Mouse (Mus musculus) CH12.LX (cell line): ENCODE measurements around the gene Ick. TPM values are rescaled to one million over a fixed set of nuclear protein-coding genes. Genes with fewer than 3 reads are reported as not detected.
"Not testable (repeated sequence)": the region's sequence is repeated elsewhere in the genome, so short reads cannot be mapped to it uniquely, and the experiment has no call there.

ENCODE experiments used
- DNase-seq: peaks from one replicate; pipeline ENCODE4 v3.0.0-alpha.2; 2013; ENCODE audit errors: extremely low read depth
- H3K27ac ChIP-seq: 2 replicates; pipeline ENCODE4 v1.5.1; 2012; ENCODE audit warnings: low read depth, mild to moderate bottlenecking, control low read depth, moderate library complexity; ENCODE audit not compliant: insufficient read depth
- H3K27me3 ChIP-seq: replicated peaks from 2 replicates; pipeline ENCODE3; 2012; ENCODE audit warnings: inconsistent platforms
- H3K36me3 ChIP-seq, 2 experiments: replicated peaks in 1 of 2; 2 replicates each; pipeline versions ENCODE3 to v1.6.1; 2012; ENCODE audit warnings: inconsistent platforms in 1 of 2, low read length in 1 of 2, mild to moderate bottlenecking in 1 of 2, mixed read lengths in 1 of 2, moderate library complexity in 1 of 2; ENCODE audit not compliant: control insufficient read depth in 1 of 2, insufficient read depth in 1 of 2
- H3K4me1 ChIP-seq, 2 experiments: 2 replicates each; pipeline ENCODE4 v1.6.1; 2012; ENCODE audit warnings: inconsistent platforms in 1 of 2, moderate library complexity in 1 of 2; ENCODE audit not compliant: insufficient read depth in 2 of 2, control insufficient read depth in 1 of 2
- H3K4me2 ChIP-seq: 2 replicates; pipeline ENCODE4 v1.6.1; 2012; ENCODE audit warnings: low read depth, mild to moderate bottlenecking, control low read depth; ENCODE audit not compliant: poor library complexity, insufficient read depth, severe bottlenecking
- H3K4me3 ChIP-seq, 3 experiments: fragments of 150-350 bp in 1 of 3; sonication (generic) in 1 of 3; replicated peaks in 1 of 3; 2 replicates each; pipeline versions ENCODE3 to v1.5.1; 2011 to 2012; ENCODE audit warnings: low read depth in 2 of 3, low read length in 2 of 3, mild to moderate bottlenecking in 2 of 3, moderate library complexity in 2 of 3, control low read depth in 1 of 3, improper control_type of control experiment in 1 of 3, inconsistent platforms in 1 of 3, mixed read lengths in 1 of 3; ENCODE audit not compliant: poor library complexity in 1 of 3
- H3K79me2 ChIP-seq: replicated peaks from 2 replicates; pipeline ENCODE4 v1.6.1; 2012; ENCODE audit warnings: mild to moderate bottlenecking, moderate library complexity; ENCODE audit not compliant: control insufficient read depth, poor library complexity, insufficient read depth, severe bottlenecking; ENCODE audit errors: extremely low read depth
- H3K9ac ChIP-seq: 2 replicates; pipeline ENCODE4 v1.6.1; 2012; ENCODE audit warnings: low read depth, mild to moderate bottlenecking, control low read depth, moderate library complexity; ENCODE audit not compliant: insufficient read depth
- H3K9me3 ChIP-seq: replicated peaks from 2 replicates; pipeline ENCODE3; 2012; ENCODE audit warnings: low read length, inconsistent platforms, mixed read lengths
- CTCF ChIP-seq, 2 experiments: IDR thresholded peaks in 1 of 2; conservative IDR thresholded peaks in 1 of 2; 2 replicates each; pipeline ENCODE4 v1.5.1; 2011 to 2012; ENCODE audit warnings: low read depth in 2 of 2, low read length in 2 of 2, improper control_type of control experiment in 1 of 2, inconsistent platforms in 1 of 2, mild to moderate bottlenecking in 1 of 2, moderate library complexity in 1 of 2
- E2F4 ChIP-seq: IDR thresholded peaks from 2 replicates; pipeline ENCODE4 v1.6.1; 2011; ENCODE audit warnings: low read depth, low read length, improper control_type of control experiment; ENCODE audit not compliant: insufficient replicate concordance
- ELF1 ChIP-seq: IDR thresholded peaks from 2 replicates; pipeline ENCODE4 v1.6.1; 2014; ENCODE audit warnings: low read depth, mild to moderate bottlenecking, inconsistent platforms, low read length, improper control_type of control experiment
- EP300 ChIP-seq: IDR thresholded peaks from 2 replicates; pipeline ENCODE4 v1.6.1; 2011; ENCODE audit warnings: low read length, improper control_type of control experiment
- ETS1 ChIP-seq: conservative IDR thresholded peaks from 2 replicates; pipeline ENCODE4 v1.6.1; 2012; ENCODE audit warnings: low read depth, mild to moderate bottlenecking, inconsistent platforms, low read length, improper control_type of control experiment, moderate library complexity
- GABPA ChIP-seq: IDR thresholded peaks from 2 replicates; pipeline ENCODE4 v1.6.1; 2012; ENCODE audit warnings: low read depth, low read length, improper control_type of control experiment, inconsistent platforms; ENCODE audit not compliant: insufficient replicate concordance
- IRF4 ChIP-seq: IDR thresholded peaks from 2 replicates; pipeline ENCODE4 v1.6.1; 2014; ENCODE audit warnings: low read depth, mild to moderate bottlenecking, inconsistent platforms, low read length, improper control_type of control experiment
- MAFK ChIP-seq: IDR thresholded peaks from 2 replicates; pipeline ENCODE4 v1.6.1; 2011; ENCODE audit warnings: low read length, improper control_type of control experiment; ENCODE audit not compliant: insufficient replicate concordance
- MYC ChIP-seq: IDR thresholded peaks from 2 replicates; pipeline ENCODE4 v1.6.1; 2011; ENCODE audit warnings: low read depth, mild to moderate bottlenecking, improper control_type of control experiment, low read length
- POLR2AphosphoS2 ChIP-seq: IDR thresholded peaks from 2 replicates; pipeline ENCODE4 v1.6.1; 2011; ENCODE audit warnings: low read depth, low read length, improper control_type of control experiment
- RAD21 ChIP-seq: IDR thresholded peaks from 2 replicates; pipeline ENCODE4 v1.6.1; 2011; ENCODE audit warnings: low read depth, mild to moderate bottlenecking, low read length, improper control_type of control experiment, moderate library complexity
- SMC3 ChIP-seq: IDR thresholded peaks from 2 replicates; pipeline ENCODE4 v1.6.1; 2011; ENCODE audit warnings: low read depth, low read length, improper control_type of control experiment
- USF1 ChIP-seq: IDR thresholded peaks from 2 replicates; pipeline ENCODE4 v1.6.1; 2014; ENCODE audit warnings: low read depth, mild to moderate bottlenecking, inconsistent platforms, low read length, improper control_type of control experiment
- ZNF384 ChIP-seq: IDR thresholded peaks from 2 replicates; pipeline ENCODE4 v1.6.1; 2012; ENCODE audit warnings: low read depth, low read length, improper control_type of control experiment, inconsistent platforms
- dilution Hi-C: fragments of 300-500 bp; cut with MboI; formaldehyde crosslinking; loops from 2 replicates; pipeline ENCODE4 v1.14.3; 2020; ENCODE audit warnings: low sequenced_read_pairs; ENCODE audit not compliant: extremely low pct_unique_long_range_greater_than_20kb, extremely low pct_ligation_motif_present
- in situ Hi-C: fragments of 300-500 bp; cut with MboI; formaldehyde crosslinking; loops from 3 replicates; pipeline ENCODE4 v1.14.3; 2019; ENCODE audit warnings: low sequenced_read_pairs, low pct_ligation_motif_present, low pct_unique_long_range_greater_than_20kb, mixed read lengths
- polyA plus RNA-seq: library from polyadenylated mRNA; unstranded; fragments of >175 nt; gene quantifications from 2 replicates; pipeline ENCODE4 v1.2.1, GENCODE M21; 2012; ENCODE audit warnings: low read depth; ENCODE audit not compliant: insufficient read length
- total RNA-seq, 2 experiments: library from RNA; depleted of rRNA; stranded (reverse); fragments of 300-350 nt in 1 of 2; fragments of >200 nt in 1 of 2; gene quantifications; 2 replicates each; pipeline ENCODE4 v1.2.3; 2012 to 2014

The Ick gene
- total and polyA plus RNA-seq, 3 experiments, result 4.5 to 7.1 (median 4.8) TPM

DNA sequence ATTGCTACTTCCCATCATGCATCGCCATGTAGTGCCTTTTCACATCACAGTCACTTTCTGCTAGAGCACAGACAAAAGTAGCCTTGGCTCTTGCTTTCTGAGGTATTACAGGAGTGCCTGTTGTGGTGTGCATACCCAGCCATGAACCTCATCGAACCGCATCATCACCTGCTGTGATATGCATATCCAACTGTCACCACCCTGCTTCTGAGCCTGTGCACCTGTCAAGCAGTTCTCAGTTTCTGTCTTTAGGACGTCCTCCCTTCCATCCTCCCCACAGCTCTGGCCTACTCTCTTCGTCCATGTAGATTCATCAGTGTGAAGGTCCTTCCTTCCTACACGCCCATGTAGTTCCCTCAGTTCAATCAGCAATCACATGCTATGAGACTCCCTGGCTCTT, 39.2 kb downstream of the Ick start:
- TF ChIP-seq GABPA (no peak), MYC (no peak), SMC3 (no peak), POLR2AphosphoS2 (no peak), MAFK (no peak), EP300 (no peak), E2F4 (no peak)
- no peak overlapping the region for H3K9ac ChIP-seq
- no peaks in the 10 kb centered on the region for H3K27me3 ChIP-seq
- dilution Hi-C loops, result no loop called here
- H3K4me2 ChIP-seq, result no peak overlapping the region
- in situ Hi-C loops, result no loop called here
- no peak overlapping the region for H3K27ac ChIP-seq
- no peak overlapping the region for H3K4me3 ChIP-seq
- peaks cover 20 to 37% of the 10 kb centered on the region in 2 experiments for H3K4me1 ChIP-seq
- H3K9me3 ChIP-seq, result no peaks in the 10 kb centered on the region
- DNase-seq, result no peak
- no peaks in the 10 kb centered on the region for H3K79me2 ChIP-seq
- peaks cover 9 to 24% of the 10 kb centered on the region in 2 experiments for H3K36me3 ChIP-seq

DNA sequence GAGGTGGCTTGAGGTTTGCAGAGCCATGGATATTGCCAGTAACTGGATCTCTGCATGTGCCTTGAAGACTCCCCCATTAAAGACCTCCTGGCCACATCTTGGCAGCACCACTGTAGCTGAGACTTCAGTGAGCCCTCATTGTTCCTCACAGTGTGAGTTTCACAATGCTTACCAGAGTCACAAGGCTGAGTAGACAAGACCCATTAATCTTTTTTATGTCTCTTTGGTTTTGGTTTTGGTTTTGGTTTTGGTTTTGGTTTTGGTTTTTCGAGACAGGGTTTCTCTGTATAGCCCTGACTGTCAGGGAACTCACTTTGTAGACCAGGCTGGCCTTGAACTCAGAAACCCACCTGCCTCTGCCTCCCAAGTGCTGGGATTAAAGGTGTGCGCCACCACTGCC, 40.8 kb downstream of the Ick start:
- H3K79me2 ChIP-seq, H3K9me3 ChIP-seq, dilution Hi-C loops, in situ Hi-C loops, H3K27me3 ChIP-seq, H3K4me3 ChIP-seq: not testable (repeated sequence)
- H3K4me1 ChIP-seq, result peaks cover 20 to 39% of the 10 kb centered on the region in 2 experiments
- peaks cover 0 to 22% of the 10 kb centered on the region in 2 experiments for H3K36me3 ChIP-seq
- TF ChIP-seq ETS1 (peak; percentile 63; the same call in 1 of the 2 replicates), IRF4 (peak; percentile 65)
- H3K9ac ChIP-seq, result 0 out of 2 replicates have a peak overlapping the region, but pooled peaks have one; percentile 7
- DNase-seq, result peak; percentile 39
- H3K27ac ChIP-seq, result peak overlapping the region; percentile 10; the same call in 1 of the 2 replicates
- H3K4me2 ChIP-seq, result peak overlapping the region; percentile 62

DNA sequence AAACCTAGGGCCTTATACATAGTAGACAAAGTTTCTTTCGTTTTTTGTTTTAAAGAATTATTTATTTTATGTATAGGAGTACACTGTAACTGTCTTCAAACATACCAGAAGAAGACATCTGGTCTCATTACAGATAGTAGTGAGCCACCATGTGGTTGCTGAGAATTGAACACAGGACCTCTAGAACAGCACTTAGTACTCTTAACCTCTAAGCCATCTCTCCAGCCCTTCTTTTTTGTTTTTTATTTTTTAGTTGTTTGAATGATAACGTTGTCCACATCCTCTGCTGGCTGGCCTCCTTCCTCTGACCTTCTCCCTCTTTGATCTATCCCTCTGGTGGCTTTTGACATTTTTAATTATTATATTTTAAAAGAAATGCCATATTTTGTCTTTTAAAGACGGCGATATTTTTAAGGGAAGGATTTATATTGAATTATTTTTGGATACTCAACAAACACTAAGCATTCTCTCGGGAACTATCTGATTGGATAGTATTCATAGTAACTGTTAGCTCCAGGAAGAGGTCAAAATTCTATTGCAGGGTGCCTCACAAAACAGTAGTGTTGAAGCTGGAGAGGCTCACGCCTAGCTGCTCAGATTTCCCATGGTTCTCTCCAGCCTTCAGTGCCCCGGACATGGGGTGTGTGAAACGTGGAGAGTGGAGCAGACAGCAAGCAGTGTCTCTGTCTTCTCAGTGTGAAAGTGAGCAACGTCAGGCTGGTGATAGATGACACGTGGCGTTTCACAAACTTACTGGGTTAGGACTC, 45.4 kb downstream of the Ick start:
- Histone ChIP-seq H3K4me2 (no peak overlapping the region), H3K27me3 (no peaks in the 10 kb centered on the region), H3K9ac (no peak overlapping the region), H3K4me3 (no peak overlapping the region), H3K27ac (no peak overlapping the region), H3K4me1 (peaks cover 6 to 11% of the 10 kb centered on the region in 2 experiments), H3K9me3 (no peaks in the 10 kb centered on the region), H3K79me2 (no peaks in the 10 kb centered on the region), H3K36me3 (peaks cover 16 to 41% of the 10 kb centered on the region in 2 experiments)
- no peak for DNase-seq
- in situ Hi-C loops, result no loop called here
- TF ChIP-seq USF1, result no peak
- peak in 1 of 2 experiments; percentile 43; a peak in 2 of 4 replicates for TF ChIP-seq CTCF (conservative IDR thresholded peaks at IDR 0.05 in 1 of 2, IDR thresholded peaks at IDR 0.05 in 1 of 2; ENCODE audit: low read depth in 2 of 2, low read length in 2 of 2)
- peak; percentile 23; the same call in 1 of the 2 replicates for TF ChIP-seq SMC3
- peak; percentile 13 for TF ChIP-seq RAD21
- no peak for TF ChIP-seq ZNF384
- TF ChIP-seq MAFK, result no peak
- no peak for TF ChIP-seq ELF1
- dilution Hi-C loops, result no loop called here
